Mouse (Mus musculus): ENCODE measurements around the gene Mrpl1.

DNA sequence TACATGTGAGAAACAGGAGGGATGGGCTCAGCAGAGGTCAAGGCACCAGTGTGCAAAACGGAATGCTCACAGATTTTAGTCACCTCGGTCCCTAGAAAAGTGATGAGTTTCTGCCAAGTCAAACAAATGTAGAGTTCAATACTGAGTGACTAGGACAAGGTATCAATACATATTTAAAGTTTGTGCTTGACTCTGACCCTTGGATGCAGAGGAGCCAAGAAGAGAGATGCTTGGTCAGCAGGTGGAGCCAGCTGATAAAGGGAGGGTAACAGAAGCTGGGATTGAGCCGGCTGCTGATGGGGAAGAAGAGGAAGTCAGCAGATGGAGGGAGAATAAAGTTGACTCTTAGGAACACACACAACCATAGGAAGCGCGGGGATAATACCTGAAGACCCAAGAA lies 97.5 kb downstream of the Mrpl1 start:
- TF ChIP-seq CTCF (IDR thresholded peaks at IDR 0.05; ENCODE audit: control insufficient read depth, insufficient read depth, insufficient replicate concordance, low read depth, low read length) (no peak), POLR2A (IDR thresholded peaks at IDR 0.05; ENCODE audit: control insufficient read depth, low read depth, low read length) (no peak)
